In the genomic region with DNA sequence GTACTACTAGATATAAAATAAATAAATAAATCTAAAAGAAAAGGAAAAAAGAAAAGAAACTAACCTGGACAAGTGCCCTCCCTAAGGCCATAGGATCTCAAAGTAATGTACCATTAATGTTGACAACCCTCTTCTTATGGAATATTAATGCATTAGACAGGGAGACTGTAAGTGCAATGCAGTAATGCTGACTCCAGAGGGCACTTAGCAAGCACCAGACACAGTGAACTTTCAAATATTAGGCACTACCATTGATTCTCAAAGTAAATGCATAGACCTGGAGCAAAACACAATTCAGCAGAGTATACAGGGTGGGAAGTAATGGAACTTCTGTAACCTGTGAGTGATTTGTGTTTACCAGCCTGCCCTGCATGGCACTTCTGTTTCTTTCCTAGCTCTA, we compare ENCODE assay signal across 28 mouse cellular contexts. TPM values are rescaled to one million over a fixed set of nuclear protein-coding genes. Genes with fewer than 3 reads are reported as not detected.
A peak's percentile ranks its signal among the peaks of the same experiment; 100 is the strongest.
DNase-seq lines count a peak whose midpoint lies in the region; ATAC-seq and TF ChIP-seq lines count a peak whose summit lies in the region.
"Had no signal": no experiment of that assay in that cellular context is flagged by ENCODE, and none has a peak within 500 bp of the region (broad histone marks: within the 10 kb centered on the region; RNA-seq: fewer than 3 reads in every experiment).

No protein-coding gene starts in this region.

- H3K4me1 ChIP-seq in liver, embryonic 14.5 days (replicated peaks; ENCODE audit: control insufficient read depth in 2 of 2, insufficient read depth in 2 of 2, low read length in 1 of 2) = peaks cover 9 to 14% of the 10 kb centered on the region in 2 experiments

- H3K27ac ChIP-seq in liver, embryonic 14.5 days = no peak overlapping the region
- H3K27ac ChIP-seq in gastrocnemius, adult 2 months = no peak overlapping the region
- H3K27ac ChIP-seq: forebrain, embryonic 13.5 days; limb, embryonic 13.5 days; liver, embryonic 15.5 days; midbrain, embryonic 15.5 days; neural tube, embryonic 13.5 days; stomach, embryonic 15.5 days had no signal

- TF ChIP-seq EP300 in liver, embryonic 14.5 days (IDR thresholded peaks at IDR 0.05; ENCODE audit: low read depth) = no peak

- H3K9ac ChIP-seq in liver, embryonic 14.5 days (replicated peaks) = no peak overlapping the region
- H3K9ac ChIP-seq: forebrain, embryonic 13.5 days; limb, embryonic 13.5 days; liver, embryonic 15.5 days; midbrain, embryonic 15.5 days; neural tube, embryonic 13.5 days; stomach, embryonic 15.5 days had no signal

- no peak for ATAC-seq in liver, embryonic 14.5 days (ENCODE audit: insufficient read depth)
- ATAC-seq: forebrain, embryonic 13.5 days; midbrain, embryonic 15.5 days; Patski had no signal

- DNase-seq in liver, embryonic 14.5 days (ENCODE audit: low read depth in 3 of 3, low spot score in 3 of 3) = no peak
- DNase-seq in liver = no peak
- peak; percentile 24 for DNase-seq in 3T3-L1 (ENCODE audit: low read depth, low spot score)
- DNase-seq in 416B (ENCODE audit: low read depth) = peak; percentile 28
- DNase-seq in retina, embryonic 14.5 days (ENCODE audit: low spot score) = peak; percentile 16
- no peak for DNase-seq in gastrocnemius, adult 2 months
- no peak for DNase-seq in adrenal gland, postnatal 14 days
- DNase-seq: adrenal gland, postnatal 10 days; cerebellum, adult 9-10 months; gastrocnemius, postnatal 14 days; heart, adult 11 months; kidney, adult 18-20 months; kidney, postnatal 10 days; lung, postnatal 10 days; right cerebral cortex, adult 18-20 months; right cerebral cortex, postnatal 4 days; thymus, adult 18-20 months; thymus, postnatal 36 days had no signal

- H3K27me3 ChIP-seq in liver, embryonic 14.5 days (ENCODE audit: control insufficient read depth, insufficient read depth, low read length) = no peaks in the 10 kb centered on the region
- H3K27me3 ChIP-seq: forebrain, embryonic 13.5 days; limb, embryonic 13.5 days; liver, embryonic 15.5 days; midbrain, embryonic 15.5 days; neural tube, embryonic 13.5 days; Patski; stomach, embryonic 15.5 days had no signal

- no peak overlapping the region for H3K4me2 ChIP-seq in liver, embryonic 14.5 days (ENCODE audit: low read depth)
- H3K4me2 ChIP-seq: forebrain, embryonic 13.5 days; heart, embryonic 11.5 days; limb, embryonic 13.5 days; liver, embryonic 15.5 days; midbrain, embryonic 15.5 days; neural tube, embryonic 13.5 days; stomach, embryonic 15.5 days had no signal

- no peak overlapping the region for H3K4me3 ChIP-seq in liver, embryonic 14.5 days (ENCODE audit: insufficient read depth in 1 of 2, low read depth in 2 of 2, low read length in 2 of 2)
- H3K4me3 ChIP-seq in gastrocnemius, adult 2 months = no peak overlapping the region
- H3K4me3 ChIP-seq: forebrain, embryonic 13.5 days; limb, embryonic 13.5 days; liver, embryonic 15.5 days; midbrain, embryonic 15.5 days; myocyte; neural tube, embryonic 13.5 days; stomach, embryonic 15.5 days had no signal

- H3K36me3 ChIP-seq in liver, embryonic 14.5 days (replicated peaks; ENCODE audit: control insufficient read depth, insufficient read depth, low read depth) = no peaks in the 10 kb centered on the region; the same call in 1 of the 2 replicates

- intact Hi-C loops in gastrocnemius, adult 2 months (cut with DNase I) = no loop called here

- H3K9me3 ChIP-seq in liver, embryonic 14.5 days (ENCODE audit: control insufficient read depth, low read length) = no peaks in the 10 kb centered on the region
- H3K9me3 ChIP-seq: forebrain, embryonic 13.5 days; limb, embryonic 13.5 days; liver, embryonic 15.5 days; midbrain, embryonic 15.5 days; neural tube, embryonic 13.5 days; stomach, embryonic 15.5 days had no signal

- peak; percentile 25; the same call in 1 of the 2 replicates for TF ChIP-seq CTCF in liver, embryonic 14.5 days (IDR thresholded peaks at IDR 0.05; ENCODE audit: low read depth)
- no peak for TF ChIP-seq CTCF in gastrocnemius, adult 2 months (IDR thresholded peaks at IDR 0.05)

RNA-seq across cellular contexts. Expression of gene Vti1b, which starts 3.3 kb away (rescaled TPM):
- 9.5 and 16.0 TPM in 2 replicates for polyA plus RNA-seq in liver, embryonic 14.5 days (2012; rRNA removed)
- 34.9 and 35.2 TPM in 2 replicates for polyA plus RNA-seq in liver, embryonic 14.5 days (2014; fragmentation: Nextera tagmentation; extraction: Ambion mirVana)
- 10 to 100 TPM; 72.1 to 88.9 TPM for total RNA-seq in gastrocnemius, adult 2 months (2021)
- 70.7 and 75.4 TPM in 2 replicates for total RNA-seq in adrenal gland, postnatal 14 days (2021)

RNA-seq across cellular contexts. Expression of gene Rdh11, which starts 22.9 kb away (rescaled TPM):
- polyA plus RNA-seq in liver, embryonic 14.5 days (2012; rRNA removed) = 13.3 and 16.0 TPM in 2 replicates
- 18.5 and 21.9 TPM in 2 replicates for polyA plus RNA-seq in liver, embryonic 14.5 days (2014; fragmentation: Nextera tagmentation; extraction: Ambion mirVana)
- total RNA-seq in gastrocnemius, adult 2 months (2021) = 1 to 10 TPM; 2.0 to 2.6 TPM
- total RNA-seq in adrenal gland, postnatal 14 days (2021) = 15.5 and 18.7 TPM in 2 replicates

RNA-seq across cellular contexts. Expression of gene Arg2, which starts 38.6 kb away (rescaled TPM):
- 0.04 TPM in 1 of 2 replicates, not detected in the other for polyA plus RNA-seq in liver, embryonic 14.5 days (2012; rRNA removed)
- 0.09 TPM in 1 of 2 replicates, not detected in the other for polyA plus RNA-seq in liver, embryonic 14.5 days (2014; fragmentation: Nextera tagmentation; extraction: Ambion mirVana)
- not detected for total RNA-seq in gastrocnemius, adult 2 months (2021)
- total RNA-seq in adrenal gland, postnatal 14 days (2021) = not detected in 2 replicates
- total RNA-seq: gastrocnemius, postnatal 14 days had no signal
- polyA plus RNA-seq: heart, postnatal 0 days had no signal

RNA-seq across cellular contexts. Expression of gene Rdh12, which starts 39.5 kb away (rescaled TPM):
- polyA plus RNA-seq in liver, embryonic 14.5 days (2012; rRNA removed) = 0.25 and 0.31 TPM in 2 replicates
- polyA plus RNA-seq in liver, embryonic 14.5 days (2014; fragmentation: Nextera tagmentation; extraction: Ambion mirVana) = 0.37 and 0.40 TPM in 2 replicates
- total RNA-seq in gastrocnemius, adult 2 months (2021) = under 1 TPM in 1 of 2 experiments, not detected in 1; 0.20 TPM
- 0.59 and 1.0 TPM in 2 replicates for total RNA-seq in adrenal gland, postnatal 14 days (2021)

Comparison
In these comparisons a context has a peak if more than half of its experiments do, and no peak if none do; other contexts are left out.
1. DNase-seq: peak in 3T3-L1 (single experiment), 416B (single experiment) and retina, embryonic 14.5 days (single experiment); none in liver, embryonic 14.5 days (0 of 3), liver (single experiment), gastrocnemius, adult 2 months (single experiment) and adrenal gland, postnatal 14 days (single experiment).